Mouse (Mus musculus): Measurements from ENCODE around the gene Tmed1. TPM values are rescaled to one million over a fixed set of nuclear protein-coding genes. Genes with fewer than 3 reads are reported as not detected.

Gene Tmed1
- total and polyA plus RNA-seq, 3 experiments, result 40.9 to 48.1 (median 47.2) TPM

GRCm38 (mm10) chr9:21505767-21506166 is 4.3 kb downstream of the Tmed1 start:
- Histone ChIP-seq H3K4me3 (no peak overlapping the region), H3K9ac (ENCODE audit: low read depth, low read length) (no peak overlapping the region), H3K36me3 (ENCODE audit: control insufficient read depth, insufficient read depth, low read length) (no peaks in the 10 kb centered on the region), H3K4me1 (ENCODE audit: control insufficient read depth, insufficient read depth, low read length) (peaks cover 3% of the 10 kb centered on the region), H3K79me2 (replicated peaks; ENCODE audit: control insufficient read depth, insufficient read depth, low read length) (no peaks in the 10 kb centered on the region), H3K27ac (no peak overlapping the region), H3K27me3 (ENCODE audit: control insufficient read depth, insufficient read depth, low read length) (no peaks in the 10 kb centered on the region)
- intact Hi-C loops (cut with DNase I), result no loop called here
- TF ChIP-seq EP300 (IDR thresholded peaks at IDR 0.05; ENCODE audit: insufficient read depth, low read depth, low read length) (no peak), POLR2A (IDR thresholded peaks at IDR 0.05; ENCODE audit: insufficient read depth, low read depth, low read length) (no peak), CTCF (IDR thresholded peaks at IDR 0.05) (no peak)
- no peak for DNase-seq

- no peak for DNase-seq
- TF ChIP-seq CTCF (IDR thresholded peaks at IDR 0.05), result no peak
- no peak for TF ChIP-seq EP300 (IDR thresholded peaks at IDR 0.05; ENCODE audit: insufficient read depth, low read depth, low read length)
- no peak for TF ChIP-seq POLR2A (IDR thresholded peaks at IDR 0.05; ENCODE audit: insufficient read depth, low read depth, low read length)
- WGBS, result 97% methylated on average over 8 of the region's 8 CpGs
- Histone ChIP-seq H3K4me1 (ENCODE audit: control insufficient read depth, insufficient read depth, low read length) (no peaks in the 10 kb centered on the region), H3K36me3 (ENCODE audit: control insufficient read depth, insufficient read depth, low read length) (no peaks in the 10 kb centered on the region), H3K79me2 (replicated peaks; ENCODE audit: control insufficient read depth, insufficient read depth, low read length) (no peaks in the 10 kb centered on the region), H3K4me3 (no peak overlapping the region), H3K9ac (ENCODE audit: low read depth, low read length) (no peak overlapping the region), H3K27me3 (ENCODE audit: control insufficient read depth, insufficient read depth, low read length) (no peaks in the 10 kb centered on the region), H3K27ac (no peak overlapping the region)
- intact Hi-C loops (cut with DNase I), result no loop called here
Observed at GRCm38 (mm10) chr9:21503352-21503751, 6.7 kb downstream of the Tmed1 start.

GRCm38 (mm10) chr9:21498284-21498902 is 11.7 kb downstream of the Tmed1 start:
- Histone ChIP-seq H3K27me3 (ENCODE audit: control insufficient read depth, insufficient read depth, low read length) (no peaks in the 10 kb centered on the region), H3K9ac (ENCODE audit: low read depth, low read length) (no peak overlapping the region), H3K79me2 (replicated peaks; ENCODE audit: control insufficient read depth, insufficient read depth, low read length) (no peaks in the 10 kb centered on the region), H3K36me3 (ENCODE audit: control insufficient read depth, insufficient read depth, low read length) (no peaks in the 10 kb centered on the region), H3K27ac (peak overlapping the region; percentile 26), H3K4me3 (no peak overlapping the region), H3K4me1 (ENCODE audit: control insufficient read depth, insufficient read depth, low read length) (peaks cover 2% of the 10 kb centered on the region; the same call in 1 of the 2 replicates)
- WGBS, result 67% methylated on average over 12 of the region's 12 CpGs
- no peak for DNase-seq
- intact Hi-C loops (cut with DNase I), result no loop called here
- TF ChIP-seq EP300 (IDR thresholded peaks at IDR 0.05; ENCODE audit: insufficient read depth, low read depth, low read length), result no peak
- no peak for TF ChIP-seq CTCF (IDR thresholded peaks at IDR 0.05)
- no peak for TF ChIP-seq POLR2A (IDR thresholded peaks at IDR 0.05; ENCODE audit: insufficient read depth, low read depth, low read length)

GRCm38 (mm10) chr9:21497664-21498063 is 12.4 kb downstream of the Tmed1 start:
- intact Hi-C loops (cut with DNase I), result no loop called here
- H3K4me3 ChIP-seq, result no peak overlapping the region
- peaks cover 2% of the 10 kb centered on the region; the same call in 1 of the 2 replicates for H3K4me1 ChIP-seq (ENCODE audit: control insufficient read depth, insufficient read depth, low read length)
- H3K27me3 ChIP-seq (ENCODE audit: control insufficient read depth, insufficient read depth, low read length), result no peaks in the 10 kb centered on the region
- 86% methylated on average over 2 of the region's 2 CpGs for WGBS
- H3K79me2 ChIP-seq (replicated peaks; ENCODE audit: control insufficient read depth, insufficient read depth, low read length), result no peaks in the 10 kb centered on the region
- TF ChIP-seq POLR2A (IDR thresholded peaks at IDR 0.05; ENCODE audit: insufficient read depth, low read depth, low read length), result no peak
- no peak for TF ChIP-seq CTCF (IDR thresholded peaks at IDR 0.05)
- no peak for TF ChIP-seq EP300 (IDR thresholded peaks at IDR 0.05; ENCODE audit: insufficient read depth, low read depth, low read length)
- peak overlapping the region; percentile 38 for H3K27ac ChIP-seq
- H3K9ac ChIP-seq (ENCODE audit: low read depth, low read length), result no peak overlapping the region
- DNase-seq, result no peak
- H3K36me3 ChIP-seq (ENCODE audit: control insufficient read depth, insufficient read depth, low read length), result no peaks in the 10 kb centered on the region

GRCm38 (mm10) chr9:21497050-21497542 is 13.0 kb downstream of the Tmed1 start:
- Histone ChIP-seq H3K27ac (no peak overlapping the region; the same call in 1 of the 2 replicates), H3K9ac (ENCODE audit: low read depth, low read length) (no peak overlapping the region), H3K4me3 (no peak overlapping the region), H3K36me3 (ENCODE audit: control insufficient read depth, insufficient read depth, low read length) (no peaks in the 10 kb centered on the region), H3K4me1 (ENCODE audit: control insufficient read depth, insufficient read depth, low read length) (peaks cover 2% of the 10 kb centered on the region; the same call in 1 of the 2 replicates), H3K27me3 (ENCODE audit: control insufficient read depth, insufficient read depth, low read length) (no peaks in the 10 kb centered on the region), H3K79me2 (replicated peaks; ENCODE audit: control insufficient read depth, insufficient read depth, low read length) (no peaks in the 10 kb centered on the region)
- no peak for TF ChIP-seq POLR2A (IDR thresholded peaks at IDR 0.05; ENCODE audit: insufficient read depth, low read depth, low read length)
- TF ChIP-seq CTCF (IDR thresholded peaks at IDR 0.05), result no peak
- no peak for TF ChIP-seq EP300 (IDR thresholded peaks at IDR 0.05; ENCODE audit: insufficient read depth, low read depth, low read length)
- no peak for DNase-seq
- intact Hi-C loops (cut with DNase I), result no loop called here
- 93% methylated on average over 16 of the region's 16 CpGs for WGBS

GRCm38 (mm10) chr9:21496308-21497049 is 13.6 kb downstream of the Tmed1 start:
- DNase-seq, result peak; percentile 57 to 58
- TF ChIP-seq CTCF (IDR thresholded peaks at IDR 0.05) (no peak), EP300 (IDR thresholded peaks at IDR 0.05; ENCODE audit: insufficient read depth, low read depth, low read length) (no peak; the same call in 1 of the 2 replicates), POLR2A (IDR thresholded peaks at IDR 0.05; ENCODE audit: insufficient read depth, low read depth, low read length) (no peak)
- H3K9ac ChIP-seq (ENCODE audit: low read depth, low read length), result no peak overlapping the region
- 69% methylated on average over 19 of the region's 19 CpGs for WGBS
- peak overlapping the region; percentile 1; the same call in 1 of the 2 replicates for H3K27ac ChIP-seq
- intact Hi-C loops (cut with DNase I), result no loop called here
- H3K4me1 ChIP-seq (ENCODE audit: control insufficient read depth, insufficient read depth, low read length), result peaks cover 2% of the 10 kb centered on the region; the same call in 1 of the 2 replicates
- H3K4me3 ChIP-seq, result no peak overlapping the region
- H3K27me3 ChIP-seq (ENCODE audit: control insufficient read depth, insufficient read depth, low read length), result no peaks in the 10 kb centered on the region
- H3K79me2 ChIP-seq (replicated peaks; ENCODE audit: control insufficient read depth, insufficient read depth, low read length), result no peaks in the 10 kb centered on the region
- no peaks in the 10 kb centered on the region for H3K36me3 ChIP-seq (ENCODE audit: control insufficient read depth, insufficient read depth, low read length)

Measured in heart, adult 2 months (tissue).